ENCODE assay signal across 10 mouse cellular contexts in genomic region chr6:86052032-86052459, GRCm38 (mm10). TPM values are rescaled to one million over a fixed set of nuclear protein-coding genes. Genes with fewer than 3 reads are reported as not detected.
DNase-seq lines count a peak whose midpoint lies in the region; ATAC-seq lines count a peak whose summit lies in the region.
"Had no signal": no experiment of that assay in that cellular context is flagged by ENCODE, and none has a peak within 500 bp of the region (broad histone marks: within the 10 kb centered on the region; RNA-seq: fewer than 3 reads in every experiment).

No protein-coding gene starts in this region.

- peaks cover 73% of the 10 kb centered on the region for H3K4me1 ChIP-seq in forebrain, embryonic 15.5 days

- ATAC-seq in cerebellum, adult (ENCODE audit: insufficient number of reproducible peaks, low FRiP score, low TSS enrichment) = no peak
- ATAC-seq in forebrain, embryonic 15.5 days (replicated peaks) = peak; percentile 89

- WGBS in forebrain, embryonic 15.5 days = 9% methylated on average over 7 of the region's 7 CpGs

- no peaks in the 10 kb centered on the region for H3K9me3 ChIP-seq in forebrain, embryonic 15.5 days

- peak overlapping the region; percentile 94 for H3K27ac ChIP-seq in forebrain, embryonic 15.5 days (replicated peaks)

- H3K4me2 ChIP-seq in forebrain, embryonic 15.5 days (replicated peaks) = peak overlapping the region; percentile 32

- H3K4me3 ChIP-seq in forebrain, embryonic 15.5 days = peak overlapping the region; percentile 7; the same call in 1 of the 2 replicates

- intact Hi-C loops in left cerebral cortex, postnatal 36 days (cut with DNase I) = no loop called here

- H3K9ac ChIP-seq in forebrain, embryonic 15.5 days (replicated peaks) = peak overlapping the region; percentile 32; the same call in 1 of the 2 replicates

- no peaks in the 10 kb centered on the region for H3K27me3 ChIP-seq in forebrain, embryonic 15.5 days

- DNase-seq in cerebellum, adult 9-11 months = peak; percentile 35
- peak; percentile 56 for DNase-seq in 3T3-L1 (ENCODE audit: low read depth, low spot score)
- peak; percentile 1 for DNase-seq in lung, postnatal 14 days
- no peak for DNase-seq in spleen, adult 12 weeks (ENCODE audit: low spot score)
- no peak for DNase-seq in cerebellum, postnatal 14 days
- no peak for DNase-seq in left cerebral cortex, postnatal 36 days (ENCODE audit: low spot score in 2 of 2)

- no peaks in the 10 kb centered on the region for H3K36me3 ChIP-seq in forebrain, embryonic 15.5 days

RNA-seq across cellular contexts. Expression of gene Add2, which starts 23.6 kb away (rescaled TPM):
- 224 and 230 TPM in 2 replicates for polyA plus RNA-seq in forebrain, embryonic 15.5 days (2015; fragmentation: Nextera tagmentation; extraction: Ambion mirVana)
- total RNA-seq in left cerebral cortex, postnatal 36 days (2021) = 100 to 1,000 TPM; 220 to 232 TPM
- total RNA-seq: monocyte, adult 5-6 weeks had no signal

RNA-seq across cellular contexts. Expression of gene Figla, which starts 36.1 kb away (rescaled TPM):
- not detected in 2 replicates for polyA plus RNA-seq in forebrain, embryonic 15.5 days (2015; fragmentation: Nextera tagmentation; extraction: Ambion mirVana)
- not detected for total RNA-seq in left cerebral cortex, postnatal 36 days (2021)
- total RNA-seq: monocyte, adult 5-6 weeks had no signal
- polyA plus RNA-seq: heart, embryonic 16.5 days had no signal

Comparison
In these comparisons a context has a peak if more than half of its experiments do, and no peak if none do; other contexts are left out.
1. DNase-seq: peak in cerebellum, adult 9-11 months (single experiment), 3T3-L1 (single experiment) and lung, postnatal 14 days (single experiment); none in spleen, adult 12 weeks (single experiment), cerebellum, postnatal 14 days (0 of 2) and left cerebral cortex, postnatal 36 days (0 of 2).